Mouse (Mus musculus) kidney, postnatal 10 days (tissue): ENCODE measurements around the gene Pacsin1.
A peak's percentile ranks its signal among the peaks of the same experiment; 100 is the strongest.
"Not testable (repeated sequence)": the region's sequence is repeated elsewhere in the genome, so short reads cannot be mapped to it uniquely, and the experiment has no call there.

Experiments used
- DNase-seq: peaks from one replicate; pipeline ENCODE4 v3.0.0; 2021; ENCODE audit warnings: mixed read lengths

Pacsin1 gene

GRCm38 (mm10) chr17:27655089-27656010 is at the start of gene Pacsin1:
Gene Pacsin1 (plus strand): TSS chr17:27655509.
- peak; percentile 51 for DNase-seq

- no peak for DNase-seq
These were observed 45.7 kb upstream of the Pacsin1 start for GRCm38 (mm10) chr17:27609576-27609975.

GRCm38 (mm10) chr17:27610679-27611518 is 44.4 kb upstream of the Pacsin1 start:
- no peak for DNase-seq

- no peak for DNase-seq
These were observed 43.8 kb upstream of the Pacsin1 start for GRCm38 (mm10) chr17:27611519-27611884.

DNA sequence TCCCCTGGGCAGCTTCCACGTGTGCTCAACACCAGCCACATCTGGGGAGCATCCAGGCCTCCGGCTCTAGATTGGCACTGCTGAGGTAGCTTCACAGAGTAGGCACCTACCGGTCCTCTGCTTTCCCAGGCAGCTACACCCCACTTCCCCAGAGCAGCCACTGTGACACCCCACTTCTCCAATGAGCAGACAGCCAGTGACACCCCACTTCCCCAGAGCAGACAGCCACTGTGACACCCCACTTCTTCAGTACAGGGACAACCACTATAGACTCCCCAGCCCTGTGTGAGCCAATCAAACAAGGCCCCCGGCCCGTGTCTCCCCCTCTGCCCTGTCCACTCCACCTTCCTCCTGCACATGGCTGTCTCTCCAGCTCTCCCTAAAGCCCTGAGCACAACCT is 43.3 kb upstream of the Pacsin1 start:
- DNase-seq = no peak

GRCm38 (mm10) chr17:27613016-27613415 is 42.3 kb upstream of the Pacsin1 start:
- no peak for DNase-seq

GRCm38 (mm10) chr17:27615388-27615787 is 39.9 kb upstream of the Pacsin1 start:
- no peak for DNase-seq

GRCm38 (mm10) chr17:27621161-27621560 is 34.1 kb upstream of the Pacsin1 start:
- DNase-seq = no peak

- DNase-seq = peak; percentile 39
These were observed 33.4 kb upstream of the Pacsin1 start for GRCm38 (mm10) chr17:27621705-27622531.

DNA sequence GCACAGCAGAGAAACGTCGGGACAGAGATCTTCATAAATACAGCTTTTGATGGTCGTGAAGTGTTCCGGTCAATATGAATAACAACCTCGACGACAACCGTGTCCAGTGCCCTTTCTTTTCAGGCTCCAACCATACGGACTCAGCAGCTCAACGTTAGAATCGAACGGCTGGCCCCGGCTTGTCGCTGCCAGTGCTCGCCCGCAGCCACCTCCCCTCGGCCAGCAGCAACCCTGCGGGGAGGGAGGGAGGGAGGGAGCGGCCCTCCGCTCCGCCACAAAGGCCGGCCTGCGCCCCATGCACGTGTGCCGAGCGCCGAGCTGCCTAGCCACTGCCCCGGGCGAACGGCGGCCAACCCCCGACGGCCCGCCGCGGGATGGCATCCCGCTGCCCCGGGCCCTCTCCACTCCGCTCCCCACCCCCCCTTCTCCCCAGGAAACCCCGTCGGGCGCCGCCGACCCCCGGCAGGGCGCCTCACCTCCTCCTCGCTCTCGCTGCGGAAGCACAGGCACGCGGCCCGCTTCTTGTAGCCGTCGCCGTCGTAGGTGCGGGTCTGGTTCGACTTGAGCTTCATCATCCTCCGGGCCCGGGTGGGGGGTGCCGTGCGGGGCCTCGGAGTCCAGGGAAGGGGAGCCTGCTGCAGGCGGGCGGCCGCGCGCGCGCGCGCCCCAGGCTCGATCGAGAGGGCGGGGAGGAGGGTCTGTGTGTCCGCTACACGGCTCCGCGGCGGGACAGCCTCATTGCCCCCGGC is 32.5 kb upstream of the Pacsin1 start:
- DNase-seq = peak; percentile 65

DNA sequence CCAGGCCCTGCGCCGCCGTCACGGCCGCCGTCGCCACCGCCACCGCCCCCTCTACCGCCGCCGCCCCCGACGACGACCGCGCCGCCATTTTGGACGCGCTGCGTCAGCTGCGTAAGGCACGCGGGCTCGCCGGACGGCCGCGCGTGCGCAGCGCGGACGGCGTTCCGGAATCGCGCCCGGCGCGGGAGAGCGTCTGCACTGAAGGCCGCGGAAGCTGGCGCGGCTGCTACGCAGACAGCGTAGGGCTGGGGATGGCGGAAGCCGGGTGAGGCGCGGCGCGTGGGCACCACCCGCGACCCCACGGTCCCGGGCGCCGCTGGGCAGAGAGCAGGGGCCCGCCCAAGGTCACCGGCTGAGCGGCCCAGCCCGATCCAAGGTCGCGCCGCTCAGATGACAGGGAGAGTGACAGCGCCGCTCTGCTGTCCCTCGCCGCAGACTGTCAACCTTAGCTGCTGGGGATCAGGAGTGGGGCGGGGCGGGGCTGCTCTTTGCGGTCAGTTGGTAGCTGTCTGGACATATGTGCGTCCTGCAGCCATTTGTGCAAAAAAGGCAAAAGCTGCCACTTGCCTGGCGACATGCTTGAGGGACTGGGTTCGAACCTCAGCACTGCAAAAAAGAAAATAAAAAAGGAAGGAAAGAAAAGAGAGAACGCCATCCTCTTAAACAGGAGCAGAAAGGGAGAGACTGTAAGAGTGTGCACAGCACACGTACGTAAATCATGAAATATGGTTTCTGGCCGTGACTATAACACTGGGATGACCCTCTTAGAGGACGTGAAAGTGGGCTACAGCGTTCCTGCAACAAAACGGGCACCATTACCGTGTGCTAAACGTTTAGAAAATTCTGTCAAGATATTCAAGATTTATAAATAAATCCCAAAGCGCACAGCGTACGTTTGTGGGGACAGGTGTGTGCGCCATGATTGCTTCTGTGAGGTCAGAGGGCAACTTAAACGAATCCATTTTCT is 31.7 kb upstream of the Pacsin1 start, which contains the start of gene Nudt3:
Gene Nudt3 (minus strand): TSS at position 136 of the 967 bp plus-strand sequence.
- DNase-seq = peak; percentile 94

GRCm38 (mm10) chr17:27625455-27626251 is 29.7 kb upstream of the Pacsin1 start:
- no peak for DNase-seq

DNA sequence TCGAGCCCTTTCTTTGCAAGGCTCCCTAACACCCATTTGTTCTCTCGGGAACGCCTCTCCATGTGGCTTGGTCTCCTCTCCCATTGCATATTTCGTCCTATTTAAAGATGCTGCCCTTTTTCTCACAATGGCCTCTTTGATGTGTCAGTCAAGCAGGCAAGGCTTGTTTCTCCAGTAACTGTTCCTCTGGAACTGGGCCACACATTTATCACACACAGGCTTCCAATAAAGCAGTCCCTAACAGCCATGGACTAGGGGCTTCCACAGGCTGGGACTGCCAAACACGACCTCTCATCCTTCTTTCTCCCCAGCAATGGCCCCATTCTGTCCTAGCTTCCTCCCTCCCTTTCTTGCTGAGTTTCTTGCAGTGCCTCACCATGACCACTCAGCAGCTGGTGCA is 28.6 kb upstream of the Pacsin1 start:
- no peak for DNase-seq

GRCm38 (mm10) chr17:27627451-27627850 is 27.9 kb upstream of the Pacsin1 start:
- DNase-seq = peak; percentile 58

GRCm38 (mm10) chr17:27628376-27628775 is 26.9 kb upstream of the Pacsin1 start:
- DNase-seq = no peak

DNA sequence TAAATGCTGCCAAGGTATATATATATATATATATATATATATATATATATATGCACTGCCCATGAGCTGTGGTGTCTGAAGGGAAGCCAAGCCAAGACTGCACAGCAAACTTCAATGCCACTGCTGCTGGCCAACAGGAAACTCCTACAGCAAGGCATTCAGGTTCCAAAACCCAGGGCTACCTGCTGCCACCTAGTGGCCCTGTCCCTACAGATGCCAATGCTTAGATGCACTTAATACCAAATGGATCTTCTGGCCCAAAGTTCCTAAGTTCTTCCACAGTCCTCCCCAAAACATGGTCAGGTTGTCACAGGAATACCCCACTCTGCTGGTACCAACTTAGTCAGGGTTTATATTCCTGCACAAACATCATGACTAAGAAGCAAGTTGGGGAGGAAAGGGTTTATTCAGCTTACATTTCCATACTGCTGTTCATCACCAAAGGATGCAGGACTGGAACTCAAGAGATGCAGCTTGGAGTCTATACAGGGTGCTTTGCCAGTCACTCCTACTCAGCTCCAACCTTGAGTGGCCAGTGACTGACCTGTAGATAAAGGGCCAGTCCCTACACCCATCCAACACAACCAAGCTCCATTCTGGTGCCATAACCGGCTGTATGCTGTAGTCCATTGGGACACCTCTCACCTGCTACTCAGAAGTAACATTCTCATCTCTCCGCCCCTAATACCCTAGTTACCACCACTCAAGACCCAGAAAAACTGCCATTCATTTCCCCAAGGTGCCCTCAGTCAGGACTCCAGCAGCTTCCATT is 25.9 kb upstream of the Pacsin1 start:
- DNase-seq = peak; percentile 93

GRCm38 (mm10) chr17:27634871-27635574 is 20.3 kb upstream of the Pacsin1 start, which contains the start of gene RPS10-NUDT3:
Gene RPS10-NUDT3 (minus strand): TSS chr17:27635222.
- peak; percentile 94 for DNase-seq

DNA sequence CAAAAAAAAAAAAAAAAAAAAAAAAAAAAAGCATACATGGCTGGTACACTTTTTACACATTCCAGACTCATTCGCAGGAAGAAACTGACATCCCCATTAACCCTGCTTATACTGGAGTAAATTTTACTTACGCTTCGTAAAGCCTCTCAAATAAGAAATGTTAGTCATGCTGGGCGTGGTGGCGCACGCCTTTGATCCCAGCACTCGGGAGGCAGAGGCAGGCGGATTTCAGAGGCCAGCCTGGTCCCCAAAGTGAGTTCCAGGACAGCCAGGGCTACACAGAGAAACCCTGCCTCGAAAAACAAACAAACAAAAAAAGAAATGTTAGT is 19.8 kb upstream of the Pacsin1 start:
- DNase-seq = not testable (repeated sequence)
